16 mouse cellular contexts compared by ENCODE assay signal in genomic region chr1:34139191-34139853, GRCm38 (mm10).
A peak's percentile ranks its signal among the peaks of the same experiment; 100 is the strongest.
DNase-seq lines count a peak whose midpoint lies in the region; ATAC-seq and TF ChIP-seq lines count a peak whose summit lies in the region.
"Had no signal": no experiment of that assay in that cellular context is flagged by ENCODE, and none has a peak within 500 bp of the region (broad histone marks: within the 10 kb centered on the region; RNA-seq: fewer than 3 reads in every experiment).

No protein-coding gene starts in this region.

- peak overlapping the region; percentile 68 for H3K9ac ChIP-seq in ES-E14 (ENCODE audit: insufficient read depth, low read depth, low read length, poor library complexity, severe bottlenecking)
- H3K9ac ChIP-seq: liver, postnatal 0 days; neural tube, embryonic 13.5 days had no signal

- TF ChIP-seq POLR2A in cortical plate, adult 2 months (IDR thresholded peaks at IDR 0.05; ENCODE audit: extremely low read depth, insufficient read depth, low read length) = no peak

- H3K9me3 ChIP-seq in ES-E14 (ENCODE audit: control insufficient read depth, insufficient read depth, low read depth, low read length) = no peaks in the 10 kb centered on the region
- H3K9me3 ChIP-seq: neural tube, embryonic 13.5 days had no signal

- no peak for TF ChIP-seq CTCF in layer of hippocampus, adult 2 months (conservative IDR thresholded peaks at IDR 0.05)
- TF ChIP-seq CTCF in cortical plate, adult 2 months (IDR thresholded peaks at IDR 0.05; ENCODE audit: extremely low read depth, insufficient read depth, low read length) = no peak

- in situ Hi-C loops in ES-E14 (cut with MboI; ENCODE audit: low sequenced_read_pairs in 2 of 2, unreplicated experiment in 2 of 2) = no loop called here

- DNase-seq in heart, adult 11 months = peak; percentile 90
- DNase-seq in heart, adult 8-10 months (ENCODE audit: low spot score) = no peak
- DNase-seq in layer of hippocampus, adult 2 months (ENCODE audit: low spot score in 2 of 2) = no peak
- no peak for DNase-seq in layer of hippocampus, adult 18-20 months (ENCODE audit: low spot score in 2 of 2)
- DNase-seq in ES-E14 (ENCODE audit: low read depth, low spot score) (no peak), MN1 (ENCODE audit: low spot score) (no peak)
- DNase-seq: heart, postnatal 4 days; liver, postnatal 0 days; right cerebral cortex, postnatal 4 days; thymus, postnatal 4 days had no signal

- H3K36me3 ChIP-seq in ES-E14 (ENCODE audit: control insufficient read depth, insufficient read depth, low read length, poor library complexity, severe bottlenecking) = peaks cover 14% of the 10 kb centered on the region; the same call in 1 of the 2 replicates

- H3K4me3 ChIP-seq in layer of hippocampus, adult 2 months = no peak overlapping the region
- H3K4me3 ChIP-seq in ES-E14 (ENCODE audit: insufficient read depth in 1 of 2, low read depth in 1 of 2, low read length in 2 of 2, poor library complexity in 1 of 2, severe bottlenecking in 1 of 2) = peak overlapping the region; percentile 15 to 24; a peak in 3 of 4 replicates
- H3K4me3 ChIP-seq in cortical plate, adult 2 months (ENCODE audit: insufficient read depth, low read length) = no peak overlapping the region
- H3K4me3 ChIP-seq: neural tube, embryonic 13.5 days had no signal

- no peak for ATAC-seq in megakaryocyte-erythroid progenitor cell, adult 5-6 weeks (replicated peaks; ENCODE audit: low FRiP score, low TSS enrichment, poor library complexity, severe bottlenecking)
- ATAC-seq: activated CD4-positive, CD25-positive, alpha-beta regulatory T cell, adult 4 months; inflammation-experienced regulatory T-cells, adult 6 months; liver, postnatal 0 days had no signal

- peak overlapping the region; percentile 49; the same call in 1 of the 2 replicates for H3K27ac ChIP-seq in layer of hippocampus, adult 2 months
- H3K27ac ChIP-seq in ES-E14 (ENCODE audit: insufficient read depth, low read depth, low read length, poor library complexity, severe bottlenecking) = peak overlapping the region; percentile 92
- 0 out of 2 replicates have a peak overlapping the region, but pooled peaks have one; percentile 10 for H3K27ac ChIP-seq in cortical plate, adult 2 months (ENCODE audit: insufficient read depth, low read length)
- H3K27ac ChIP-seq: macrophage; neural tube, embryonic 13.5 days had no signal

- H3K4me1 ChIP-seq in ES-E14 (ENCODE audit: control insufficient read depth in 2 of 2, insufficient read depth in 2 of 2, low read length in 2 of 2, poor library complexity in 1 of 2) = peaks cover 9 to 21% of the 10 kb centered on the region in 2 experiments
- peaks cover 14% of the 10 kb centered on the region for H3K4me1 ChIP-seq in cortical plate, adult 2 months (ENCODE audit: control insufficient read depth, insufficient read depth, low read length)

TF ChIP-seq in ES-E14, 5 proteins besides CTCF, POLR2A, EP300 and RAD21:
- peak; percentile 40; the same call in 1 of the 2 replicates for TF ChIP-seq MAFK (IDR thresholded peaks at IDR 0.05; ENCODE audit: insufficient read depth, low read depth, low read length)
- no peak for TF ChIP-seq CHD2 (IDR thresholded peaks at IDR 0.05; ENCODE audit: low read depth, low read length)

Comparison
In these comparisons a context has a peak if more than half of its experiments do, and no peak if none do; other contexts are left out.
1. H3K27ac ChIP-seq: peak in every context shown above with its lines; median percentile 92 in ES-E14; 49 in layer of hippocampus, adult 2 months; 10 in cortical plate, adult 2 months.
2. H3K4me3 ChIP-seq: peak in ES-E14 (2 of 2); none in layer of hippocampus, adult 2 months (single experiment) and cortical plate, adult 2 months (single experiment).